Mouse (Mus musculus): ENCODE results near the gene Onecut3. TPM values are rescaled to one million over a fixed set of nuclear protein-coding genes. Genes with fewer than 3 reads are reported as not detected.

The Onecut3 gene
- polyA plus RNA-seq, 1 experiment, result 0.46 TPM

DNA sequence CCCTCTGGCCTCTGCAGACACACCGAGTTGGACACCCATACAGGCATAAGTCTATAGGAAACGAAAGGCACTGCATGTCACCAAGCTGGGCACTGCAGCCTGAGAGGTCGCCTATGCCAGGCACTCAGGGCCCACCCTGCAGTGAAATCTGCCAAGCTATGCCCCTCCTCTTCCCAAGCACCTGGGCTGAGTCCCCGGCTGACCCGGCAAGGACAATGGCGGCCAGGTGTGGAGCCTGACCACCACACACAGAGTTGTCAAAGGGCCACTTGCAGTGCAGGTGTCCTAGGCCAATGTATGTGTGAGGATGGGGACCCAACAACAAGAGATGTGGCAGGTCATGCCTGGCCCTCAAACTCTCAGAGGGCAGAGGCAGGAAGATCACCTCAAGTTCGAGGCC lies 64.8 kb downstream of the Onecut3 start:
- Histone ChIP-seq H3K4me1 (ENCODE audit: control insufficient read depth, insufficient read depth, low read length) (peaks cover 29% of the 10 kb centered on the region), H3K27me3 (ENCODE audit: control insufficient read depth, insufficient read depth, low read length) (no peaks in the 10 kb centered on the region), H3K27ac (ENCODE audit: insufficient read depth, low read length) (no peak overlapping the region), H3K4me3 (replicated peaks; ENCODE audit: insufficient read depth, low read depth, low read length) (no peak overlapping the region)
- TF ChIP-seq POLR2A (IDR thresholded peaks at IDR 0.05; ENCODE audit: borderline replicate concordance, insufficient read depth, low read length) (no peak), CTCF (IDR thresholded peaks at IDR 0.05; ENCODE audit: borderline replicate concordance, insufficient read depth, low read depth, low read length) (no peak)
- 78% methylated on average over 7 of the region's 7 CpGs for WGBS
- DNase-seq, result peak in 1 of 2 experiments; percentile 24

DNA sequence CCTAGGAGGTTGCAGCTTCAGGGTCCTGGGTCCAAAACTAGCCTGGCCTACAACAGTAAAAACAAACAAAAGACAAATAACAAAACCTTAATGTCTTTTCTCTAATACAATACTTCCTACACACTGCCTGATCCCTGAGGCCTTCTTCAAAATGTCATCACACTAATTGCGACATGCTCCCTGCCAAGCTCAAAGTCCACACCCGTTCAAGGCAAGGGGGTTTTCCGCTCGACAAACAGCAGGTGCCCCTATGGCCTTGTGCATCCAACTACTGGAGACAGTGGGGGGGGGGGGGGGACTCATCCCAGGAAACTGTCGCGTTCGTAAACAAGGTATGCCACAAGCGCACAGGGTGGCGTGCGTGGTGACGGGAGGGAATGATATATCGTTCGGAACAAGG lies 66.0 kb downstream of the Onecut3 start:
- under 1% methylated on average over 13 of the region's 13 CpGs for WGBS
- no peak for DNase-seq
- Histone ChIP-seq H3K27ac (ENCODE audit: insufficient read depth, low read length) (no peak overlapping the region), H3K4me3 (replicated peaks; ENCODE audit: insufficient read depth, low read depth, low read length) (peak overlapping the region; percentile 99), H3K27me3 (ENCODE audit: control insufficient read depth, insufficient read depth, low read length) (no peaks in the 10 kb centered on the region), H3K4me1 (ENCODE audit: control insufficient read depth, insufficient read depth, low read length) (peaks cover 27% of the 10 kb centered on the region)
- TF ChIP-seq POLR2A (IDR thresholded peaks at IDR 0.05; ENCODE audit: borderline replicate concordance, insufficient read depth, low read length) (no peak), CTCF (IDR thresholded peaks at IDR 0.05; ENCODE audit: borderline replicate concordance, insufficient read depth, low read depth, low read length) (no peak)

DNA sequence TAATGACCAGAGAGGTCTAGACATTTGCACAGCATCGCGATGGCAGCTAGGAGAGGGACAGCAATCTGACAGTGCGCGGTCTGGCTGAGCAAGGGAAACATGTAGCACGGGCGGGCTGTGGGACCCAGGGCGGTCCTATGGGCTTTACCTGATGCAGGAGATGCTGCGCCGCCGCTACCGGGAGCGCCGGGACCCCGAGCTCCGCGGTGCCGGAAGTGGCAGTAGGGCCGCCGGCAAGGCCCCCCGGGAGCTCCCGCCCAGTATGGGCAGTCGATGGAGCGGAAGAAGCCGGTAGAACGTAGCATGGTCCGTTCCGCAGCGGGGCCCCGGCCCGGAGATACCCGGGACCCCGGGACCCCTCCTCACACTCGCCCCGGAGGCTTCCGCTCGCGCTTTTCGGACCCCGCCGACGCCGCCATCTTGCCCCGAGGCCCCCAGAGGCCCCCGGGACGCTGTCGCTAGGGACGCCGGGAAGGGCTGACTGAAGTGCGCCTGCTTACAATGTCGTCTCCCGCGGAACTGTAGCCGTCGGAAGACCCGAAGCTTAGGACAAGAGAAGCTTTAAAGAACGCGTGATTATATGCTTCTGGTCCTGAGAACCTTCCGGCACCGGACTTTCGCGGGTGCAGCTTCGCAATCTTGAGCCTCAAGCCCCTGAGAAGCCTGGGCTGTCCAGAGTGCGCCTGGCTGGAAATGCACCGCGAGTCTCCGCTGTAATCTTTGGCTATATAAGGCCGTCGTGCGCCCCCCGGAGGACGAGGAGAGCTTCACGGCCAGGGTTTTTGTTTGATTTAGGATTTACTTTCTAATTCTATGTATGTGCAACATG lies 66.7 kb downstream of the Onecut3 start, which contains the start of gene Rexo1:
TSS of gene Rexo1 (minus strand) at position 445 of the 829 bp plus-strand sequence.
- Histone ChIP-seq H3K4me1 (ENCODE audit: control insufficient read depth, insufficient read depth, low read length) (peaks cover 27% of the 10 kb centered on the region), H3K27ac (ENCODE audit: insufficient read depth, low read length) (peak within 1 kb of the TSS; percentile 100), H3K4me3 (replicated peaks; ENCODE audit: insufficient read depth, low read depth, low read length) (peak within 1 kb of the TSS; percentile 99), H3K27me3 (ENCODE audit: control insufficient read depth, insufficient read depth, low read length) (no peaks in the 10 kb centered on the region)
- TF ChIP-seq CTCF (IDR thresholded peaks at IDR 0.05; ENCODE audit: borderline replicate concordance, insufficient read depth, low read depth, low read length) (peak; percentile 67), POLR2A (IDR thresholded peaks at IDR 0.05; ENCODE audit: borderline replicate concordance, insufficient read depth, low read length) (peak; percentile 16; the same call in 1 of the 2 replicates)
- WGBS, result under 1% methylated on average over 72 of the region's 72 CpGs
- peak; percentile 91 to 96 for DNase-seq

DNA sequence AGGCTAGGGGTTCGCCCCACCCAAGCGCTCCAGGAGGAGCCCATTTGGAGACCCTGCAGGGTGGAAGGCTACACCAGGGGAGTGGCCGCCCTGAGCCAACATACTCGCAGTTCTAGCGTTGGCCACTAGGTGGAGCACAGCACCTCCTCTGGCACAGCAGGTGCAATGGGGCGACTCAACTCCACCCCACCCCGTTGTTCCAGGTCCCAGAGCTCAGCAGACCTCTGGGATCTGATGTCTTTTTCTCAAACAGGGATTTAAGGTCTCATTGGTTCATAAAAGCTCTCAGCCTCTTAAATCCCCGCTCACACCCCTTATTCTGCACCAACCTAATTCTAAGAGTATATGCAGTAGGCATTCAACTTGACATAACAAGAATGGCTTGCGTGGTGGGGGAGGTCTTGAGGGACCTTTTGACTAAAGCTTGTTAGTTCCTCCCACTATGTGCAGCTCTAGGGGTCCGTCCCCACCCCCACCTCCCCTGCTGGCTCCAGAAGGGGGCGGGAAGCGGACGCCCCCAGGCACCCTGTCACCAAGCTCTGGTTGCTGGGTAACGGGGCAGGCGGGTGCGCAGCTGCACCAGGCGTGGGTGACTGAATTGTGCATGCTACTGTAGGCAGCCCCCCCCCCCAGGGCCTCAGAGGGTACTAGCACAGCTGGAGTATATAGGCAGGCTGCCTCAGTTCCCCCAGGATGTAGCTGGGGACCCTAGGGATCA lies 71.9 kb downstream of the Onecut3 start:
- 10% methylated on average over 17 of the region's 17 CpGs for WGBS
- peak; percentile 85 to 93 for DNase-seq
- peaks cover 6% of the 10 kb centered on the region for H3K4me1 ChIP-seq (ENCODE audit: control insufficient read depth, insufficient read depth, low read length)
- H3K27ac ChIP-seq (ENCODE audit: insufficient read depth, low read length), result no peak overlapping the region
- no peaks in the 10 kb centered on the region for H3K27me3 ChIP-seq (ENCODE audit: control insufficient read depth, insufficient read depth, low read length)
- peak; percentile 99 for TF ChIP-seq CTCF (IDR thresholded peaks at IDR 0.05; ENCODE audit: borderline replicate concordance, insufficient read depth, low read depth, low read length)
- TF ChIP-seq POLR2A (IDR thresholded peaks at IDR 0.05; ENCODE audit: borderline replicate concordance, insufficient read depth, low read length), result no peak
- H3K4me3 ChIP-seq (replicated peaks; ENCODE audit: insufficient read depth, low read depth, low read length), result peak overlapping the region; percentile 9

Other genes starting within 250 kb of the Onecut3 start
- 668 and 680 TPM in 2 replicates for gene Ndufs7, start 245.7 kb upstream of the Onecut3 start, polyA plus RNA-seq (2012; rRNA removed)
- 52.9 and 54.5 TPM in 2 replicates for gene Gamt, start 233.8 kb upstream of the Onecut3 start, polyA plus RNA-seq (2012; rRNA removed)
- gene Dazap1, start 233.3 kb upstream of the Onecut3 start, polyA plus RNA-seq (2012; rRNA removed), result 90.2 and 92.7 TPM in 2 replicates
- 1,303 and 1,454 TPM in 2 replicates for gene Rps15, start 202.4 kb upstream of the Onecut3 start, polyA plus RNA-seq (2012; rRNA removed)
- gene Apc2, start 198.9 kb upstream of the Onecut3 start, polyA plus RNA-seq (2012; rRNA removed), result 67.1 and 69.1 TPM in 2 replicates
- gene 2310011J03Rik, start 174.3 kb upstream of the Onecut3 start, polyA plus RNA-seq (2012; rRNA removed), result 49.7 and 51.1 TPM in 2 replicates
- 13.7 and 14.1 TPM in 2 replicates for gene Pcsk4, start 165.3 kb upstream of the Onecut3 start, polyA plus RNA-seq (2012; rRNA removed)
- gene Reep6, start 164.9 kb upstream of the Onecut3 start, polyA plus RNA-seq (2012; rRNA removed), result 9.0 and 10.3 TPM in 2 replicates
- 7.9 and 10.8 TPM in 2 replicates for gene Adamtsl5, start 146.4 kb upstream of the Onecut3 start, polyA plus RNA-seq (2012; rRNA removed)
- 145 and 151 TPM in 2 replicates for gene Plk5, start 138.4 kb upstream of the Onecut3 start, polyA plus RNA-seq (2012; rRNA removed)
- 16.1 and 16.2 TPM in 2 replicates for gene Mex3d, start 107.2 kb upstream of the Onecut3 start, polyA plus RNA-seq (2012; rRNA removed)
- 193 and 199 TPM in 2 replicates for gene Mbd3, start 95.3 kb upstream of the Onecut3 start, polyA plus RNA-seq (2012; rRNA removed)
- gene Uqcr11, start 88.0 kb upstream of the Onecut3 start, polyA plus RNA-seq (2012; rRNA removed), result 1,410 and 1,545 TPM in 2 replicates
- gene Tcf3, start 61.2 kb upstream of the Onecut3 start, polyA plus RNA-seq (2012; rRNA removed), result 34.2 and 38.8 TPM in 2 replicates
- gene Atp8b3, start 44.3 kb downstream of the Onecut3 start, polyA plus RNA-seq (2012; rRNA removed), result 0.30 and 0.52 TPM in 2 replicates
- gene Rexo1, start 66.7 kb downstream of the Onecut3 start, polyA plus RNA-seq (2012; rRNA removed), result 44.4 and 47.5 TPM in 2 replicates
- 9.5 and 10.6 TPM in 2 replicates for gene Klf16, start 82.5 kb downstream of the Onecut3 start, polyA plus RNA-seq (2012; rRNA removed)
- 230 and 232 TPM in 2 replicates for gene Abhd17a, start 95.5 kb downstream of the Onecut3 start, polyA plus RNA-seq (2012; rRNA removed)
- gene Scamp4, start 108.0 kb downstream of the Onecut3 start, polyA plus RNA-seq (2012; rRNA removed), result 57.9 and 62.0 TPM in 2 replicates
- gene Adat3, start 108.0 kb downstream of the Onecut3 start, polyA plus RNA-seq (2012; rRNA removed), result 7.0 and 7.5 TPM in 2 replicates
- 3.5 and 4.2 TPM in 2 replicates for gene Gm49322, start 111.2 kb downstream of the Onecut3 start, polyA plus RNA-seq (2012; rRNA removed)
- 208 and 218 TPM in 2 replicates for gene Csnk1g2, start 128.0 kb downstream of the Onecut3 start, polyA plus RNA-seq (2012; rRNA removed)
- gene Btbd2, start 162.2 kb downstream of the Onecut3 start, polyA plus RNA-seq (2012; rRNA removed), result 106 and 108 TPM in 2 replicates
- 59.3 and 64.4 TPM in 2 replicates for gene Mknk2, start 183.3 kb downstream of the Onecut3 start, polyA plus RNA-seq (2012; rRNA removed)
- 12.6 and 14.2 TPM in 2 replicates for gene Mob3a, start 207.1 kb downstream of the Onecut3 start, polyA plus RNA-seq (2012; rRNA removed)
- gene Izumo4, start 207.3 kb downstream of the Onecut3 start, polyA plus RNA-seq (2012; rRNA removed), result 112 and 117 TPM in 2 replicates
- gene Ap3d1, start 247.4 kb downstream of the Onecut3 start, polyA plus RNA-seq (2012; rRNA removed), result 175 and 189 TPM in 2 replicates